Mouse (Mus musculus) kidney, postnatal 10 days (tissue): ENCODE data around the gene Uty.

Experiments used
- DNase-seq: peaks from one replicate; pipeline ENCODE4 v3.0.0; 2021; ENCODE audit warnings: mixed read lengths

The Uty gene

DNA sequence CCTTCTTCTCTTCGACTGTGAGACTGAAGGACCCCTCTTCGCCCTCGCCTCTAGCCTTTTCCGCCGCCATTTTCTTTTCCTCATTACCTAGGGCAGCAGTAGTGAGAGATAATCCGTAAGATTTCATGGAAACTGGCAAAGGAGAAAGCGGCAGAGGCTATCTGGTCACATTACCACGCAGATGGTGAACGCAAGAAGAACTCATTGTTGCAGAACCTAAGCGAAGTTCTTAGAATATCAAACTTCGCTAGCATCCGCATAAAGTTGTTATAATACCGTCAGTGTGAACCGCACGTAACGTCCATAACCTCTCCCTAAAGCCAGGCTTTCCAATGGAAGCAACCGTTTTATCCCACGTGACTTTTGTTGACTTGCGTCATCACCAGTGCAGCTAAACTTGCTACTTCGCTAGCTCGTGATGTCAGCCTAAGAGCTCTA lies at the start of gene Uty:
Gene Uty, minus strand, starts transcription at position 334 of the 438 bp plus-strand sequence.
- DNase-seq, result peak; percentile 82

- DNase-seq, result no peak
Measured at GRCm38 (mm10) chrY:1293708-1294107, 48.1 kb upstream of the Uty start.

GRCm38 (mm10) chrY:1286171-1286795 lies 40.7 kb upstream of the Uty start, which contains the start of gene Ddx3y:
Ddx3y (minus strand) TSS chrY:1286629.
- peak; percentile 87 for DNase-seq

- DNase-seq, result peak; percentile 37
Measured at GRCm38 (mm10) chrY:1285735-1286134, 40.2 kb upstream of the Uty start.

GRCm38 (mm10) chrY:1246117-1246516 lies 558 bp upstream of the Uty start:
- DNase-seq, result no peak

- DNase-seq, result peak; percentile 9
Measured at GRCm38 (mm10) chrY:1244940-1245339, 619 bp downstream of the Uty start.

DNA sequence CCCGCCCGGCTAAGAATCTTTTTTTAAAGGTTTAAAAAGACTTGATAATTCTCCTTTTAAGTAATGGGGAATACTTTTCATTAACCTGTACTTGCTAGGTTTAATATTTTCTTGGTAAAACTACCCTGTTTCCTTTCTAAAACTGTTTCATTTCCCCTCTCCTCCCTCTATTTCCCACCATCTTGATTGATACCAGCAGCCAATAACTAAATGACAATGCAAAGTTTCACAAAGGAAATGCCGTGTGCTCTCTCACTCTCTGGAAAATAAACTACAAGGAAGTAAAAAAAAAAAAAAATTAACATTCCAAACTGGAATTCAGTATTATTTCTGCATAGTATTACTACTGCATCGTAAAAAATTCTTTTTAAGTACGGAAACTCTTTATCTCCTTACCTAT lies 1.1 kb downstream of the Uty start:
- no peak for DNase-seq

GRCm38 (mm10) chrY:1220001-1220400 lies 25.6 kb downstream of the Uty start:
- peak; percentile 4 for DNase-seq

DNA sequence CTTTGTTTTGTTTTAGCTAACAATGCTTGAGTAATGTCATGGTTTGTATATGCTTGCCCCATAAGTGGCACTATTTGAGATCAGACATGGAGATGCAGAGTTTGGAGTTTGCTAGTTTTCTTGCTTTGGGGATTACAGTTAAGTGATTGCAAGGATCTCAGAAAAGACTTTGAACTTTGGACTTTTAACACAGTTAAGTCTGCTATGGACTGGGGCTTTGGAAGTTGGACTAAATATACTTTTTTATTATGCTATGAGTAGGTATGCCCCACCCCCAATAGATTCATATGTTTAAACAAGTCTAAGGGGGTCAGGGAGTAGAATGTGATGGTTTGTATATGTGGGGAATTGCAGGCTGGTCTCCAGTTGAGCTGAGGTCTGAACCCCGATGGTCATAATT lies 67.1 kb downstream of the Uty start:
- DNase-seq, result no peak

- no peak for DNase-seq
Measured at GRCm38 (mm10) chrY:1163054-1163453, 82.5 kb downstream of the Uty start.

DNA sequence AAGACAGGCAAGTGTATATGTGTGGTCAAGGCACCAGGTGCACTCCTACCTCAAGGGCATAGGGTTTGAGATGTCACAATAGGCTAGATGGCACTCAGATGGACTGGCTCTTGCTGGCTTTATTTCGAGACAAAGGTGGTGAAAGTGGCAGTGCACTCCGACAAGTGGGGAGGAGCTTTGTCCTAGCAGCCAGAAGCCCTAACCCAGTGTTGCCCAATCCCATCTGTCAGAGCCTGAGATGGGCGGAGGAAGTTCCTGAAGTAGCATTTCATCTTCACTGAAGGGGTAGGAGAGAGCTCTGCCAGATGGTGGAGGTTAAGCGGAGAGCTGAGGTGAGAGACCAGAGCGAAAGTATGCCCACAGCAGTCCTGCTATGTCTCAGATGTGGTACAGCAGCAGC lies 129.4 kb downstream of the Uty start:
- DNase-seq, result no peak

DNA sequence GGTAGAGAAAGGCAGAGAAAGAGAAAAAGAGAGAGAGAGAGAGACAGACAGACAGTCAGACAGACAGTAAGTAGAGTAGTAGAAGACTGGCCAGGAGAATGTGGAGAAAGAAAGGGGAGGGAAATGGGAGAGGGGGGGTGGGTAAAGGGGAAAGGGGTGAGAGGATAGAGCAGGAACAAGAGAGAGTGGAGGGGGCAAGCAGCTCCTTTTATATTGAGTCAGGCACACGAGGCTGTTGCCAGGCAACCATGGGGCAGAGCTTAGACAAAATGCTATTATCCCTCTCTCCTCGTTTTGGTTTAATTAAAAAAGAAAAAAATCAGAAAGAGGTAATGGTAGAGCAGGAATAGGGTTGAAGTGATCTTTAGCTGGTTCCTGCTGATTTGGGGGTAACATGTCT lies 131.5 kb downstream of the Uty start:
- no peak for DNase-seq
